Mouse (Mus musculus) midbrain, embryonic 15.5 days (tissue): ENCODE data around the gene Ihh. TPM values are rescaled to one million over a fixed set of nuclear protein-coding genes. Genes with fewer than 3 reads are reported as not detected.
A peak's percentile ranks its signal among the peaks of the same experiment; 100 is the strongest.

Source experiments
- ATAC-seq: fragments of 200-750 bp; cut with Nextera tagmentation; replicated peaks from 2 replicates; pipeline ENCODE4 v1.8.0; 2017; ENCODE audit warnings: moderate TSS enrichment
- H3K27ac ChIP-seq: fragments of 300-500 bp; sonication (generic); 2 replicates; pipeline ENCODE4 v1.5.1; 2015; ENCODE audit warnings: mild to moderate bottlenecking, inconsistent platforms
- H3K27me3 ChIP-seq: fragments of 300-500 bp; sonication (generic); replicated peaks from 2 replicates; pipeline ENCODE4 v1.6.1; 2015; ENCODE audit warnings: inconsistent platforms
- H3K36me3 ChIP-seq: fragments of 300-500 bp; sonication (generic); replicated peaks from 2 replicates; pipeline ENCODE4 v1.6.1; 2015; ENCODE audit warnings: inconsistent platforms
- H3K4me1 ChIP-seq: fragments of 300-500 bp; sonication (generic); 2 replicates; pipeline ENCODE4 v1.6.1; 2015; ENCODE audit warnings: inconsistent platforms
- H3K4me2 ChIP-seq: fragments of 300-500 bp; sonication (generic); 2 replicates; pipeline ENCODE4 v1.6.1; 2015; ENCODE audit warnings: inconsistent platforms, mild to moderate bottlenecking, moderate library complexity
- H3K4me3 ChIP-seq: fragments of 300-500 bp; sonication (generic); 2 replicates; pipeline ENCODE4 v1.5.1; 2015; ENCODE audit warnings: mild to moderate bottlenecking, inconsistent platforms
- H3K9ac ChIP-seq: fragments of 300-500 bp; sonication (generic); 2 replicates; pipeline ENCODE4 v1.6.1; 2015; ENCODE audit warnings: mild to moderate bottlenecking, inconsistent platforms
- H3K9me3 ChIP-seq: fragments of 300-500 bp; sonication (generic); 2 replicates; pipeline ENCODE4 v1.6.1; 2016; ENCODE audit warnings: inconsistent platforms
- WGBS: fragments of 180-500 bp; shearing (Covaris S2); methylation state at CpG from one replicate; pipeline ENCODE4 v1.1.7; 2015; ENCODE audit warnings: mixed read lengths; 5-methylcytosine and 5-hydroxymethylcytosine counted together
- polyA plus RNA-seq: library from polyadenylated mRNA; unstranded; fragments of >200 nt; fragmentation: Nextera tagmentation; extraction: Ambion mirVana; gene quantifications from 2 replicates; pipeline ENCODE4 v1.2.1, GENCODE M21; 2015

Ihh gene
- polyA plus RNA-seq, 1 experiment from 2014 or later = 0.10 TPM

GRCm38 (mm10) chr1:74962126-74962852 lies 10.8 kb upstream of the Ihh start:
- ATAC-seq = no peak
- no peak overlapping the region for H3K27ac ChIP-seq
- H3K9ac ChIP-seq = no peak overlapping the region
- H3K9me3 ChIP-seq = no peaks in the 10 kb centered on the region
- H3K27me3 ChIP-seq = no peaks in the 10 kb centered on the region
- H3K4me3 ChIP-seq = no peak overlapping the region
- H3K4me2 ChIP-seq = no peak overlapping the region
- no peaks in the 10 kb centered on the region for H3K36me3 ChIP-seq
- H3K4me1 ChIP-seq = peaks cover 4% of the 10 kb centered on the region; the same call in 1 of the 2 replicates
- WGBS = 82% methylated on average over 5 of the region's 5 CpGs

GRCm38 (mm10) chr1:74961722-74962121 lies 10.2 kb upstream of the Ihh start:
- no peak overlapping the region for H3K27ac ChIP-seq
- H3K4me2 ChIP-seq = no peak overlapping the region
- ATAC-seq = no peak
- H3K9ac ChIP-seq = no peak overlapping the region
- no peak overlapping the region for H3K4me3 ChIP-seq
- H3K27me3 ChIP-seq = no peaks in the 10 kb centered on the region
- H3K4me1 ChIP-seq = peaks cover 4% of the 10 kb centered on the region; the same call in 1 of the 2 replicates
- WGBS = 94% methylated on average over 7 of the region's 7 CpGs
- no peaks in the 10 kb centered on the region for H3K9me3 ChIP-seq
- H3K36me3 ChIP-seq = no peaks in the 10 kb centered on the region

GRCm38 (mm10) chr1:74960059-74960458 lies 8.6 kb upstream of the Ihh start:
- H3K27ac ChIP-seq = no peak overlapping the region
- 93% methylated on average over 7 of the region's 7 CpGs for WGBS
- H3K4me3 ChIP-seq = no peak overlapping the region
- no peak overlapping the region for H3K9ac ChIP-seq
- ATAC-seq = no peak
- H3K27me3 ChIP-seq = peaks cover 5% of the 10 kb centered on the region; the same call in 1 of the 2 replicates
- H3K4me1 ChIP-seq = peaks cover 4% of the 10 kb centered on the region; the same call in 1 of the 2 replicates
- no peak overlapping the region for H3K4me2 ChIP-seq
- H3K36me3 ChIP-seq = no peaks in the 10 kb centered on the region
- no peaks in the 10 kb centered on the region for H3K9me3 ChIP-seq

GRCm38 (mm10) chr1:74950576-74951490 lies 639 bp downstream of the Ihh start:
- under 1% methylated on average over 81 of the region's 84 CpGs for WGBS

DNA sequence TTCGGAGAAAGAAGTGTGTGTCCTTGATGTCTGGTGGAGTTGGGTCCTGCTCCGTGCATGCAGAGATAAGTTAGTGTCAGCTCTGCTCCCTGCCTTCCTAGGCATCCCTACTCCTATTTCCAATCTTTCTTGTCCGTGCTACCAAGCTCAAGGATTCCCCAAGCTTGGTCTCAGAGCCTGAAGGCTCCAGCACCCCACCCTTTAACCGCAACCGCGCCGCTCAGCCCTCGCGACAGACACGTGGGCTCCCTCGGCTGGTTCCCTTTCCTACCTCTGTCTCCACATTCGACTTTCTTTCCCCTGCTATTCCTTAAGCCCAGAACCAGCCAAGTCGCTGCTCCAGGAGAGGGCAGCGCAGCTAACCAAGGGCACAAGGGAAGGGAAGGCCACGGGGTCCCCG lies 1.4 kb downstream of the Ihh start:
- peaks cover 43% of the 10 kb centered on the region for H3K4me1 ChIP-seq
- H3K9me3 ChIP-seq = no peaks in the 10 kb centered on the region
- ATAC-seq = no peak
- H3K4me2 ChIP-seq = peak overlapping the region; percentile 55
- H3K4me3 ChIP-seq = peak overlapping the region; percentile 36; the same call in 1 of the 2 replicates
- H3K27me3 ChIP-seq = peaks cover 91% of the 10 kb centered on the region
- H3K9ac ChIP-seq = no peak overlapping the region
- WGBS = 1% methylated on average over 16 of the region's 16 CpGs
- H3K36me3 ChIP-seq = no peaks in the 10 kb centered on the region
- H3K27ac ChIP-seq = no peak overlapping the region

More at GRCm38 (mm10) chr1:74950576-74951490, 639 bp downstream of the Ihh start:
- Histone ChIP-seq H3K9me3 (no peaks in the 10 kb centered on the region), H3K36me3 (no peaks in the 10 kb centered on the region), H3K4me1 (peaks cover 43% of the 10 kb centered on the region), H3K27ac (no peak overlapping the region), H3K27me3 (peaks cover 90% of the 10 kb centered on the region), H3K4me2 (peak overlapping the region; percentile 55), H3K9ac (0 out of 2 replicates have a peak overlapping the region, but pooled peaks have one; percentile 13), H3K4me3 (peak overlapping the region; percentile 36)
- ATAC-seq = no peak

DNA sequence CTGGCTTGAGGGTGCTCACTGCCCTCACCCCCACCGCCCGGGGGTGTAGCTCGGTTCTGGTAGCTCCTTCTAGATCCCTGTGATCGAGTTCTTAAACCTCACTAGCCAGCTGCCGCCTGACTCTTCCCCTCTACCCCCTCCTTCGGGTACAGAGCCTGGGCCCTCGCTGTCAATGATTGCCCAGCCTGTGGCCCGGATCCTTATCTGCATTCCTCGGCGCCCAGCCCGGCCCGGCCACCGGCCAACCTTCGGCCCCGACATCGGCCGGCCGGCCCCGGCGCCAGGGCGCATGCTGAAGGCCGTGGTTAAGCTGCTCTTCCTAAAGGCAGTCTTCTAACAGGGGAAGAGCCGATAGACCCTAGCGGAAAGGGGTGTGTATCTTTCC lies 1.8 kb downstream of the Ihh start:
- Histone ChIP-seq H3K4me2 (peak overlapping the region; percentile 55; the same call in 1 of the 2 replicates), H3K9me3 (no peaks in the 10 kb centered on the region), H3K4me3 (no peak overlapping the region), H3K27ac (no peak overlapping the region), H3K4me1 (peaks cover 43% of the 10 kb centered on the region), H3K9ac (no peak overlapping the region), H3K36me3 (no peaks in the 10 kb centered on the region), H3K27me3 (peaks cover 87% of the 10 kb centered on the region)
- 0 out of 2 replicates have a peak, but pooled peaks have one; percentile 8 for ATAC-seq
- WGBS = 3% methylated on average over 24 of the region's 24 CpGs

- Histone ChIP-seq H3K4me1 (peaks cover 43% of the 10 kb centered on the region), H3K9ac (no peak overlapping the region), H3K36me3 (no peaks in the 10 kb centered on the region), H3K27me3 (peaks cover 88% of the 10 kb centered on the region), H3K27ac (no peak overlapping the region), H3K4me2 (peak overlapping the region; percentile 57; the same call in 1 of the 2 replicates), H3K4me3 (no peak overlapping the region), H3K9me3 (no peaks in the 10 kb centered on the region)
- peak; percentile 72 for ATAC-seq
- WGBS = 1% methylated on average over 20 of the region's 20 CpGs
These were observed 2.4 kb downstream of the Ihh start for GRCm38 (mm10) chr1:74948784-74949665.

DNA sequence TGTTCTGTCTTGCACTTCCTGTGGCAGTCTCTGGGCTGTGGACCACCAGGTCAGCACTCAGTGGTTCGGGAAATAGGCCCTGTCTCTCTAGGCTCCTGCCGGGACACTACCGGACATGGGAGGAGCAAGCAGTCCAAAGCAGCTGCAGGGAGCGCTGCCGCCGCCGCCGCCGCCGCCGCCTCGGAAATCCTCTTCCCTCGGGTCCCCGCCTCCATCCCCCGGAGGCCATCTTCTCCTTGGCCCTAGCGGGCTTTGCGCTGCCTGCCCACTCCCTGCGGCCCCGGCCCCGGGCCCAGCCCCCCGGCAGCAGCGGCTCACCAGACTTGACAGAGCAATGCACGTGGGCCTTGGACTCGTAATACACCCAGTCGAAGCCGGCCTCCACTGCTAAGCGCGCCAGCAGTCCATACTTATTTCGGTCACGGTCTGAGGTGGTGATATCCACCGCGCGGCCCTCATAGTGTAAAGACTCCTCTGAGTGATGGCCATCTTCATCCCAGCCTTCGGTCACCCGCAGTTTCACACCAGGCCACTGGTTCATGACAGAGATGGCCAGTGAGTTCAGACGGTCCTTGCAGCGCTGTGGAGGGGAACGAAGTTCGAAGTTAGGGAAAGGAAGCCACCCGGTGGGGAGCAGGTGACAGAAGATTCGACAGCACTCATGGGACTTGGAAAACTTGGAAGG lies 3.3 kb downstream of the Ihh start:
- WGBS = 2% methylated on average over 41 of the region's 41 CpGs
- Histone ChIP-seq H3K4me1 (peaks cover 43% of the 10 kb centered on the region), H3K36me3 (no peaks in the 10 kb centered on the region), H3K9me3 (no peaks in the 10 kb centered on the region), H3K9ac (no peak overlapping the region), H3K27me3 (peaks cover 79% of the 10 kb centered on the region), H3K27ac (no peak overlapping the region), H3K4me3 (peak overlapping the region; percentile 32), H3K4me2 (peak overlapping the region; percentile 57)
- ATAC-seq = no peak

DNA sequence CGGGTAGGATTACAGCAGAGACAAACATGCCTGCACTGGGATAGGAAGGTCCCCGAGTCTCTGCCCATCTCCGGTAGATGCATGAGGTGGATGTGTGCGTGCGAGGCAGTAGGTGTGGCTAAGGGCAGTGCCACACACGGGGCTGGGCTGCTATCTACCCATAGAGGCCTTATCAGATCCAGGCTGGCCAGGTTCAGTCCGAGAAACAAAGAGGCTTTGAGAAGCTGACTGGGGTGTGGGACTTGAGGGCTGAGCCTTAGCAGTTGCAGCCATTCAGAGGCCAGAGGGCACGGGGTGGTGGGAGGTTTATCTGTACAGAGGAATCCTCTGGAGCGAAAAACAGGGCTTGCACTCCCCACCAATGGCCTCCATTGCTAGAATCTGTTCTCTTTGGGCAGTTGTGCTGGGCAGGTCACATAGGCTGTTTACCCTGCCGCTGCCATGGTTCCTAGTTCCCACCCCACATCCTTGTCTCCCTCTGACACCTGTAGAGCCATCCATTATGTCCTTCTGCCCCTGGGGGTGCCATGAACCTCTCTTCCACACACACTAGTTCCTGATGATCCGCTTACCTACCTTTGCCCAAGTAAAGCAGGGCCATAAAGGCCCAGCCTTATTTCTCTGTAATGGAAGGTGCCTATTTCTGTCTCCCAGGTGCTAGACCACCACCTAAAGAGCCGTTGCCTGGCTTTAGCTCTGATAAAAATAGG lies 9.7 kb downstream of the Ihh start:
- H3K9ac ChIP-seq = no peak overlapping the region
- no peaks in the 10 kb centered on the region for H3K36me3 ChIP-seq
- H3K4me3 ChIP-seq = no peak overlapping the region
- H3K27ac ChIP-seq = no peak overlapping the region
- no peak overlapping the region for H3K4me2 ChIP-seq
- ATAC-seq = no peak
- no peaks in the 10 kb centered on the region for H3K9me3 ChIP-seq
- no peaks in the 10 kb centered on the region for H3K4me1 ChIP-seq
- peaks cover 21% of the 10 kb centered on the region for H3K27me3 ChIP-seq
- WGBS = 57% methylated on average over 12 of the region's 12 CpGs

GRCm38 (mm10) chr1:74939762-74940161 lies 11.7 kb downstream of the Ihh start:
- no peaks in the 10 kb centered on the region for H3K4me1 ChIP-seq
- H3K27me3 ChIP-seq = peaks cover 14% of the 10 kb centered on the region

More at GRCm38 (mm10) chr1:74939762-74940161, 11.7 kb downstream of the Ihh start:
- Histone ChIP-seq H3K9ac (no peak overlapping the region), H3K4me2 (no peak overlapping the region), H3K4me3 (no peak overlapping the region), H3K27ac (no peak overlapping the region), H3K9me3 (no peaks in the 10 kb centered on the region), H3K36me3 (no peaks in the 10 kb centered on the region)
- WGBS = 5% methylated on average over 3 of the region's 3 CpGs
- ATAC-seq = no peak
